Mouse (Mus musculus) myocyte (in vitro differentiated cells): ENCODE data around the gene Zc2hc1b.

Experiments
- CEBPB ChIP-seq: IDR thresholded peaks from 2 replicates; pipeline ENCODE4 v1.6.1; 2011; ENCODE audit warnings: mild to moderate bottlenecking, moderate library complexity; ENCODE audit not compliant: poor library complexity, insufficient read depth, severe bottlenecking
- E2F4 ChIP-seq: IDR thresholded peaks from one replicate; pipeline ENCODE4 v1.6.1; 2011; ENCODE audit warnings: mild to moderate bottlenecking, control low read depth, moderate library complexity; ENCODE audit not compliant: insufficient read depth
- MYOD1 ChIP-seq, 3 experiments: IDR thresholded peaks; one replicate each; pipeline ENCODE4 v1.6.1; 2011; ENCODE audit warnings: control low read depth in 2 of 3, low read depth in 2 of 3, mild to moderate bottlenecking in 2 of 3, moderate library complexity in 1 of 3; ENCODE audit not compliant: insufficient read length in 2 of 3, control insufficient read depth in 1 of 3
- POLR2A ChIP-seq: IDR thresholded peaks from one replicate; pipeline ENCODE4 v1.6.1; 2011; ENCODE audit warnings: low read depth, mild to moderate bottlenecking, control low read depth, moderate library complexity; ENCODE audit not compliant: insufficient read length
- POLR2AphosphoS2 ChIP-seq: IDR thresholded peaks from one replicate; pipeline ENCODE4 v1.6.1; 2011; ENCODE audit warnings: low read depth, control low read depth; ENCODE audit not compliant: insufficient read length
- TCF12 ChIP-seq: IDR thresholded peaks from one replicate; pipeline ENCODE4 v1.6.1; 2011; ENCODE audit warnings: mild to moderate bottlenecking, control low read depth; ENCODE audit not compliant: poor library complexity, insufficient read depth, severe bottlenecking
- USF1 ChIP-seq: IDR thresholded peaks from one replicate; pipeline ENCODE4 v1.6.1; 2011; ENCODE audit warnings: low read depth, mild to moderate bottlenecking, control low read depth, moderate library complexity

DNA sequence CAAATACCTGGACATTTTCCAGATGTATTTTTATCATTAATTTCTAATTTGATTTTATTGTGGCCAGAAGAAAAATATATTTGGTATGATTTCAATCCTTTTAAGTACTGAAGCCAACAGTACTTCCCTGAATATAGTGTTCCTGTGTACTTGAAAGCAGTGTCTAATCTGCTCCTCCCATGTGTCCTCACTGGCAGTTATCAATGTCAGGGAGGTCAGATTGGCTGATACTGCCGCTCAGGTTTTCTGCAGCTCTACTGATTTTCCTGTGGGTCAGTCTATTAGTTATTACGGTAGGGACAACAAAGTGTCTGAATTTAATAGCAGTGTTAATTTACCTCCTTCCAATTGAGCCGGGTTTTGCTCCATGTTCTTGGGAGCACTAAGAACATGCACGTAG, 15.8 kb downstream of the Zc2hc1b start:
- TF ChIP-seq USF1 (no peak), POLR2A (no peak), CEBPB (no peak), POLR2AphosphoS2 (no peak), E2F4 (no peak), TCF12 (no peak), MYOD1 (IDR thresholded peaks at IDR 0.05; ENCODE audit: control insufficient read depth in 1 of 3, insufficient read length in 2 of 3, low read depth in 2 of 3) (no peak)
